Mouse (Mus musculus) cortical plate, adult 2 months (tissue): ENCODE measurements at regions not wholly inside any gene's neighbourhood (a gene's known extent, or its start where the extent isn't known, plus 50 kb on each side); places are given as distances from the start of the nearest gene placed in this dataset.

Source experiments
- H3K27ac ChIP-seq: fragments of 200-500 bp; 2 replicates; pipeline ENCODE4 v1.5.1; 2012; ENCODE audit warnings: low read length, control low read depth, inconsistent platforms; ENCODE audit not compliant: insufficient read depth
- H3K4me1 ChIP-seq: fragments of 200-500 bp; 2 replicates; pipeline ENCODE4 v1.6.1; 2011; ENCODE audit warnings: low read length; ENCODE audit not compliant: control insufficient read depth, insufficient read depth
- H3K4me3 ChIP-seq: fragments of 200-500 bp; 2 replicates; pipeline ENCODE4 v1.5.1; 2011; ENCODE audit warnings: mild to moderate bottlenecking, low read length, control low read depth; ENCODE audit not compliant: insufficient read depth
- CTCF ChIP-seq: fragments of 200-500 bp; IDR thresholded peaks from 2 replicates; pipeline ENCODE4 v1.5.1; 2011; ENCODE audit warnings: mild to moderate bottlenecking, control low read depth, low read length; ENCODE audit not compliant: insufficient read depth; ENCODE audit errors: extremely low read depth
- POLR2A ChIP-seq: fragments of 200-500 bp; IDR thresholded peaks from 2 replicates; pipeline ENCODE4 v1.6.1; 2011; ENCODE audit warnings: mild to moderate bottlenecking, low read length, control low read depth; ENCODE audit not compliant: insufficient read depth; ENCODE audit errors: extremely low read depth

DNA sequence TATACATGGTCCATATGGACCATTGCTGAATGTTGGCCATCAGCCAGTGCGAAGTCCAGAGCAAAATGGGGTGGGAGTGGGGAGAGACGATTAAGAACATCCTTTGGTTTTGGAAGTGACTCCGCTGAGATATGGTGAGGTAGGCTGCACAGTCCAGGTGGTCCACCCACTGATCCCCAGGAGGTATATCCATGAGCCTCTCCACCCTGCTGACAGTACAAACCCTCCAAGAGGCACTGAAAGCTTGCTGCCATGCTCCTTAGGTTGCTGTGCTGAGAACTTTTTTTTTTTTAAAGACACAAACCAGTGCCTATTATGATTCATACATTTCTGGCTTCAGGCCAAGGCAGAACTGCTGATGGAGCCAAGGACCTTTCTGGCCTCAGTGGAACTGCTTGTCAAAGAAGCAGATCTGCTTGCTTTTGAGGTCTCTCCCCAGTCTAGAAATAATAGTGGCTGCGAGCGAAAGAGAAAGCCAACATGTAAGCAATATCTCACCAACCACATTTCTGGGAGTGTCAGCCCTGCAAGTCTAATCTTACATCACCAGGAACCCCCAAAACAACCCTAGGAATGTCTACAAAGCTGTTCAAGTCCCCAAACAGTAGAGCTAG lies 105.1 kb upstream of the Med14 start:
- H3K4me3 ChIP-seq: no peak overlapping the region
- H3K27ac ChIP-seq: no peak overlapping the region
- no peaks in the 10 kb centered on the region for H3K4me1 ChIP-seq
- no peak for TF ChIP-seq POLR2A
- no peak for TF ChIP-seq CTCF

DNA sequence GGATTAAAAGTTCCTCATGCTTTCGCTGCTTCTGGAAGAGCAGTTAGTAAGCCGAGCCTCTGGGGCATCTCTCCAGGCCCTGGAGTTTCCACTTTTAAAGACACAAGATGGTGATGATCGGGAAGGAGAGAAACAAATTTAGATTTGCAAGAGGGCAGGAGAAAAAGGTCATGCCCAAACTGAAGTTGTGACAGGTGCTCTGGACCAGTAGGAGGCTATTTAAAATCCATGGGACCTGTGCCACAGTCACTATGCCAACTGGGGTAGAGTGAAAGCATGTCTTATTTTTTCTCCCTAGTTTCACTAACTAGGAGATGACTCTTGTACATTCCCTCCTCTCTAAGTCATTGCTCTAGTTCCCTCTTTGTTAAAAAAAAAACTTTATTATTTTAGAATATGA lies 104.3 kb upstream of the Med14 start:
- no peaks in the 10 kb centered on the region for H3K4me1 ChIP-seq
- no peak overlapping the region for H3K4me3 ChIP-seq
- TF ChIP-seq POLR2A: no peak
- TF ChIP-seq CTCF: no peak
- H3K27ac ChIP-seq: no peak overlapping the region

DNA sequence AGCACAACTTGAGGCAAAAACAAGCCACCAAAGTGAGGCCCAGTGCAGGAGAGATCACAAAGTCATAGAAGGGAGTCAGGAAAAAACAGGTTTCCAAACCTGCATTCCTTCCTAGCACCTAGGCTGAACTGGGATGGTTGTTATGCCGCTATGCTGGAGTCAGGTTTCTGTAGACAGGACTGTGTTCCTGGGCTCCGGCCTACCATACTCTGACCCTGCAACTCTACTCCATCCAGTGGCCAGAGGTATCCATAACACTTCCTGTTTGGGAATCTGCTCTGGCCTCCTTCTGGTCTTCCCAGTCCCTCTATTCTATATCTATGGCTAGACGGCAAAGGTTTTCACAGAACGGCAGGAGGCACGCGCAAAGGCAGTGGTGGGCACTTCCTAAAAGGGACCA lies 98.3 kb upstream of the Med14 start:
- TF ChIP-seq CTCF (no peak), POLR2A (no peak)
- Histone ChIP-seq H3K4me3 (no peak overlapping the region), H3K4me1 (no peaks in the 10 kb centered on the region), H3K27ac (no peak overlapping the region)

DNA sequence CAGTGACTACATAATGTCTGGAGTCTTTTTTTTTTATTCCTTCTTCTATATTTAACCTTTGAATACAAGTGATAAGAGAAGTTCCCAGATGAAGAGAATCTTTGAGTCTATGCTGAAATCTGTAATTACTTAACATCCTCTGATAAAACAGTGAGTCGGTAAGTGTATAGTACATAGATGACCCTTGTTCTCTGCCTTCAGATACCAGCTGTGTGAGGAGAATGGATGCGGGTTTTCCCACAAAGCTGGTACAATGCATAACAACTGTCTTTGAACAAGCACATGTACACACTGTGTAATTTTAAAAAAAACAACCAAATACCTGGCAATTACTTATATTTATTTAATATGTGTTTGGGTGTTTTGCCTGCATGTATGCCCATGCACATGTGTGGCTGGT lies 96.9 kb upstream of the Med14 start:
- Histone ChIP-seq H3K27ac (no peak overlapping the region), H3K4me1 (no peaks in the 10 kb centered on the region), H3K4me3 (no peak overlapping the region; the same call in 1 of the 2 replicates)
- TF ChIP-seq CTCF (no peak), POLR2A (no peak)

DNA sequence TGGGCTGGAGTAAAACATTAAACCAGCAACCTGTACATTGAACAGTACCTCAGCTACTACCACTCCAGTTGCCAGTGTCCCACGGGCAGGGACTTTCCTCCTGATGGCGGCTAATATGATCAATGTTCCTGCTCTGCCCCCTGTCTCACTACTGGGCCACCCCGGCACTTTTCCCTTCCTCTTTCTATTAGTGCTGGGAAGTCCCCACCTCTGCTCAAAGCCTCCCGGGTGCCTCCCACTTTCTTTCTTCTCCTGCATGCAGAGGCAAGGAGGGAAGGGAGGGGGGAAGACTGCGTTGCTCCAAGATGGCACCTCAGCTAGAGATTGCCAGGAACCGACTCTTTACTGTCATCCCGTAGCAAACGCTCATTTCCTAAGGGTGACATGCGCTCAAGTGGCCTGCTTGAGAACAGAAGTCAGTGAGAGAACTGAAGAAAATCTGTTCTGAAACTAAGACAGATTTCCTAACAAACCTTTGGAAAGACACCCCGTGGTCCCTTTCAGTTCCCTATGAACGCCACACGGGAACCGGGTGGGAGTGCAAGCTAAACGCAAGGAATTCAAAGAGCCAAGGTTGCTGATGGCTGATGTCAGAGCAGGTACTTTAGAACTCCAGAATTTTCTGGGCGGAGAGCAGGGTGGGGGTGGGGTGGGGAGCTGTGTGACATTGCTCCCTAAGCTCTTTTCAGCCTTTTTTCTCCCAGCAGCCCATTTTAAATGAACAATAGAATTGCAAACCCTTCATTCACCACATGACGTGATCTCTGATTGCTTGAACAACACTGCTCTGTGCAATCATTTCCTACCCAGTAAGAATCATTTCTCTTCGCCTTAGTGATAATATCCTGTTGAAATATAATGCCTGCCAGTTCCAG lies 96.2 kb upstream of the Med14 start:
- H3K4me3 ChIP-seq: peak overlapping the region; percentile 42
- TF ChIP-seq POLR2A (0 out of 2 replicates have a peak, but pooled peaks have one; percentile 25), CTCF (no peak)
- peak overlapping the region; percentile 83; the same call in 1 of the 2 replicates for H3K27ac ChIP-seq
- no peaks in the 10 kb centered on the region for H3K4me1 ChIP-seq

DNA sequence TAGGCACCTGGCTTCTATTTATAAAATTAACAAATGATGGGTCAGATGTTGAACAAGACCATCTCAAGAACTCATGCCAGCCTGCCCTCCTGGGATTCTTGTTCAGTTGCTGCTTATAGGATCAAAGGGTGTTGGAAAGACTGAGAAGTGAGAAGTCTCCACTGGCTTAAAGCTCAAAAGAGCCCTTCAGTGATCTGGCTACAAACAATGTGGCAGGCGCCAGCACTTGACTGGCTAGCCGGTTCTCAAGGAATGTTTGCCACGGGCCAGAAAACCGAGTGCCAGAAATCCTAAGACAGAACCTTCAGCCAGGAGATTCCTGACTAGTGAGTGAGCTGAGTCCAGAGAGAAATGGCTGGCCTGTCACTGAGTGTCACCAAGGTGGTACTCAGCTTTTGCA lies 93.6 kb upstream of the Med14 start:
- H3K27ac ChIP-seq: no peak overlapping the region
- H3K4me1 ChIP-seq: no peaks in the 10 kb centered on the region
- H3K4me3 ChIP-seq: no peak overlapping the region
- TF ChIP-seq POLR2A (no peak), CTCF (no peak)

DNA sequence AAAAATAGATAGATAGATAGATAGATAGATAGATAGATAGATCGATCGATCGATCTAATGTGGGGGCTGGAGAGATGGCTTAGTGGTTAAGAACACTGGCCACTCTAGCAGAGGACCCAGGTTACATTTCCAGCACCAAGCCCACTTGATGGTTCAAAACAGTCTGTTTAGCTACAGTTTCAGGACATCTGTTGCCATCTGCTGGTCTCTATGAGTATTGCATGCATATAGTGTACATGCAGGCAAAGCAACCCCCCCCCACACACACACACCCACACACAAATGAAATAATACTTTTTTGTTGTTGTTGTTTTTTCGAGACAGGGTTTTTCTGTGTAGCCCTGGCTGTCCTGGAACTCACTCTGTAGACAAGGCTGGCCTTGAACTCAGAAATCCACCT lies 89.8 kb upstream of the Med14 start:
- no peak overlapping the region for H3K4me3 ChIP-seq
- TF ChIP-seq POLR2A (no peak), CTCF (no peak)

DNA sequence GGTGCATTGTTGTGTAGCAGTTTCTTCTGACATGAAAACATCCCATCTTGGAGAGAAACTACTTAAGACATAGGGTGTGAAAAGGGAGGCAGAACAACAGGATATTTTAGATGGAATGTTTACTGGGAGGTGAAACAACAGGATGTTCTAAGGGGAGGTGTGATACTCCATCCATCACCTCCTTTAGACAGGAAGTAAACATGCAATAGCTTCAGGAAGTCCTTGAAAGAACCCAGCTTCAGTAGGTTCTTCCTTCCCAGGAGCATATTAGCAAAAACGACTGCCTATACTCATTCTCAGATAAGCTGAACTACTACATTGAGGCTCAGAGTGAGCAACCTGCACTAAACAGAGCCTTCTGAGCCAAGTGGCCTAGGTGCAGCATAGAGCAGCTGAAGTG lies 82.6 kb upstream of the Med14 start:
- Histone ChIP-seq H3K4me3 (no peak overlapping the region), H3K4me1 (no peaks in the 10 kb centered on the region), H3K27ac (no peak overlapping the region)
- TF ChIP-seq CTCF (no peak), POLR2A (no peak)

More for the DNA sequence above, 89.8 kb upstream of the Med14 start:
- no peak overlapping the region for H3K27ac ChIP-seq
- no peaks in the 10 kb centered on the region for H3K4me1 ChIP-seq

DNA sequence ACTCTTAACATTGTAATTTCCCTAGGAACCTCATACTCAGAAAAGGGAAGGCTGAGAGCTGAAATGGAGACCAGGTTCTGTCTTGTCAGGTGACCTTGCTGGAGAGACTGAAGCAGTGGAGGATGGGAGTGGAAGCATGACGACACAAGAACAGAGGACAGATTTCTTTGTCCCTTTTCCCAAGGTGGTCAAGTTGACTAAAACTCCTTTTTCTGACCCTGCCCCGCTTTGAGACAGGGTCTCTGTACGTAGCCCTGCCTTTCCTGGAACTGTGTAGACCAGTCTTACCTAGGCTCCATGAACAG lies 79.1 kb upstream of the Med14 start:
- no peak for TF ChIP-seq CTCF
- TF ChIP-seq POLR2A: no peak
- H3K4me3 ChIP-seq: no peak overlapping the region
- no peak overlapping the region for H3K27ac ChIP-seq

More for the DNA sequence above, 79.1 kb upstream of the Med14 start:
- no peaks in the 10 kb centered on the region for H3K4me1 ChIP-seq
